Mouse (Mus musculus): ENCODE results near the gene Ckmt2.

Gene Ckmt2

DNA sequence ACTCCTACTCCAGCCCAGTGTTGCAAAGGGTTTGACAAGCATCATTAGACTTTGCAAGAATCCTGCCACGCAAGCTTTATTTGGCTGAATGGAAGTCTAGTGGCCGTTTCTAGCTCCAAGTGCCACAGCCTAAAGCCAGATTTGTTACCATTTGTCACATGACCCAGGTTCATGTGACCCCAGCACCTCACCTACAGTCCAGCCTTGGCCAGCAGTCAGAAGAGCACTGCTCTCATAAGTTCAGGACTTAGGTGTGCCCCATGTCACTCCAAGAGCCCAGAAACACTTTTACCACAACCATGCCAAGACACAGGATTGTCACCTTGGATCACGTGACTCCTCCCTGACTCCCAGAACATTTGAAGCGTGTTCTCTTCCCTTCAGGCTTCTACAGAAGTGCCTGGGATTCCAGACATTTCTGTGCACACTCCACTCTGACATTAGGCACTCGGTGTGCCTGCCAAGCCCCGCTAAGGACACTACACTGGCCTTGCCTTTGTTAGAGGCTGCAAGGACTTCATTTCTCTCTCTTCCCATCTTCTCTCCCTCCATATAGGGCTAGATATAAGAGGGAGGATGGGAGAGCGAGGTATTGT is 2.9 kb downstream of the Ckmt2 start:
- no peak for DNase-seq (ENCODE audit: low spot score)

DNA sequence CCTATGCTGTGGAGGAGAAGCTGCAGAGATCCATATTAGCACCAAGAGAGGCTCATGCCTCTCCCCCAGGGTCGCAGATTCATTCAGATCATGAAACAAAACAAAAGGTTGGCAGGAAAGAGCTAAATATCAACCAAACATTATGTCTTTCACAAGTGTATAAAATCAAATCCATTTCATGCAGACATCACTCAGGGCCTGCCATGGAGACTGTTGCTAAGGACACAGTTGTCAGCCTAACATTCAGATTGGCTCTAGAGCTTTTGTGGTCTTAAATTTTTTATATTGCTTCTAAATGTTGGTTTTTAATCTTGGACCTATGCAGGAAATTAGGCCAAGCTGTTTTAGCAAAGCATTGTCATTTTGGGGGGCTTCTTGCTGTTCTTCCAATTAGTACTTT is 8.1 kb downstream of the Ckmt2 start:
- no peak for DNase-seq (ENCODE audit: low spot score)

DNA sequence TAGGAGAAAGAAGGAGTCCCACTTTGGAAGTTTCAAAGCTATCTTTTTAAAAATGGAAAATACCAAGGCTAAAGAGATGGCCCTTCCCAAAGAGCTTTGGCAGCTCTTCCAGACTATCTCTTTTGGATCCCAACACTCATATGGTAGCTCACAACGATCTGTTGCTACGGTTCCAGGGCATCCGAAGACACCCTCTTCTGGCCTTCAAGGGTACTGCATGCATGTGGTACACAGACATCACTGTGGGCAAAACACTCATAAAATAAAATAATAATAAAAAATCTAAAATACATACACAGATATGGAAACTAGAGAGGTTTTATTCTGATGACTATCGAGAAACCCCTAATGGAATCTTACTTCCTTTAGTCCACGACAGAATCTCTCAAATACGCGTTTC is 17.9 kb downstream of the Ckmt2 start:
- no peak for DNase-seq (ENCODE audit: low spot score)

DNA sequence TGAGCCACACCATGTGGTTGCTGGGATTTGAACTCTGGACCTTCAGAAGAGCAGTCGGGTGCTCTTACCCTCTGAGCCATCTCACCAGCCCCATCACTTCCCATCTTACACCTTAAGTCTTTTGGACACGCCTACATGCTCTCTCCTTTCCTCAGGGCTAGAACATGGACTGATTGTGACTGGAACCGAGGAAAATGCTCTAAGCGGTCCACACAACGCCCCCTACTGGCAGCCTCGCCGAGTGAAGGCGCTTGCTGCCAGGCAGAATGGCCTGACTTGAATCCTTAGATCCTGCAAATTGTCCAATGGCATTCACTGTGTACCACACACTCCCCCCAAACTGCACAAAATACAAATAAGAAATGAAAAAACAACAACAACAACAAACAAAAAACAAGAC is 19.3 kb downstream of the Ckmt2 start:
- no peak for DNase-seq (ENCODE audit: low spot score)

DNA sequence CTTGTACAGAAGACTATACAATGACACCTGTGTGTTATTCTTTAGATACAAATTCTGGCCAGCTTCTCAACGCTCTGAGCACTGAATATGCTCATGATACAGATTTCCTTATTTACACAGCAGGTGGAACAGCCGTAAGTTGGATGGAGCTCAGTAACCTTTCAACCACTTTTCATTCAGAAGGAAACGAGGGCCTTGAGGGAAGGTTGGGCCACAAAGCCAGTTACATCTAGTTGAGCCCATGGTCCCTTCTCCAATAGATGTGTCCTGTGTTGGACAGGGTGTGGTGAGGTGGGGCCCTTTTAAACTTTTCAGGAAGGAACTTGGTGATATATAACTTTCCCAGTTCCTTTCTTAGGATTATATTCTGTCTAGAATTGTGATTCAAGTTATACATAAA is 22.3 kb downstream of the Ckmt2 start:
- no peak for DNase-seq (ENCODE audit: low spot score)

DNA sequence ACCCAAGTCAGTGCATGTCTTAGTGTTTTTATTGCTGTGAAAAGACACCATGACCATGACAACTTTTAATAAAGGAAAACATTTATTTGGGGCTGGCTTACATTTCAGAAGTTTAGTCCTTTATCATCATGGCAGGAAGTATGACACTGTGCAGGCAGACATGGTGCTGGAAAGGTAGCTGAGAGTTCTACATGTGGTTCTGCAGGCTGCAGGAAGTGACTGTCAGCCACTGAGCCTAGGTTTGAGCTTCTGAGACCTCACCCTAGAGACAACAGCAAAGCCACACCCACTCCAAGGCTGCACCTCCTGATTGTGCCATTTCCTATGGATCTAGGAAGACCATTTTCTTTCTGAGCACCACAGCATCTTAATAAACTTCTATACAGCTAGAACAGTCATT is 48.8 kb downstream of the Ckmt2 start:
- DNase-seq (ENCODE audit: low spot score) = no peak

DNA sequence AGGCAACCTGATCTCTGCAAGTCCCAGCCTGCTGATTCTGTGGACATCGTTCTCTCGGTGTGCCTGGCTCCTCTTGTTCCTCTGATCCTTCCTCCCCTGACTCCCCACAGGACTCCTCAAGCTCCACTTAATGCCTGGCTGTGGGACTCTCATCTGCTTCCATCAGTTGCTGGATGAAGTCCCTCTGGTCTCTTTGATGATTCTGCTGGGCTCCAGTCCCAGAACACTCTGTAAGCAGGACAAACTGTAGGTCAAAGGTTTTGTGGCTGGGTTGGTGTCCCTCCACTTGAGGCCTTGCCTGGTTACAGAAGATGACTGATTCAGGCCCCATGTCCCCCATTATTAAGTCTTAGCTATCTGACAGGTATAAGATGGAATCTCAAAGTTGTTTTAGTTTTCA is 50.6 kb downstream of the Ckmt2 start:
- DNase-seq (ENCODE audit: low spot score) = no peak

DNA sequence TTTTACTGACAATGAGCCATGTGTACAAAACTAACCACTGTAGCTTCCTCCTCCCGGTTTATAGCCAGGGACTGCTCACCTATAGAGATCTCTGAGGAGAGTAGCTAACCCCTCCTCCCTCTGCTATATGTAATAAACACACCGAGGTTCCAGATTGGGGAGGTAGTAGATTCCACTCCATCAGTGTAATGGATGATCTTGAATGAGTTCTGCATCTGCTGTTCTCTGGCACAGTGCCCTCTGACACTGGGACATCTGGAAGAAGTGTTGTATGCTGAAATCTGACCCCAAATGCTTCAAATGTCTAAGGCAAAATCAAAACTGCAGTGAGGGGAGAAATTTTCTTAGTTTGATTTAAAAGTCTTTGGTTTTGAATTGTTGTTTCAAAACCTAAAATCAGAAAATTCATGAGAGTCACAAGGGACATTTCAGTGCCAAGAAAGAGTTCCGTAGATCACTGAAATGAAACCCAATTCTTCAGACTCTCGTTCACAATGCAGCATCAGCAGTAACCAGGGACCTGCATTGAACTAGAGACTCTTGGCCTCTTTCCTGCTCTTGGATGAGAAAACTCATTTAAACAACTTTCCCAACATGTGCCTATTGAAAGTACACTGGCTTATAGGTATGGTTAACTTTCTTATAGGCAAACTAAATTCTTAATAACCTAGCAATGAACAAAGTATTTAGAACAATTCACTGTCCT is 51.7 kb downstream of the Ckmt2 start:
- DNase-seq (ENCODE audit: low spot score) = no peak

DNA sequence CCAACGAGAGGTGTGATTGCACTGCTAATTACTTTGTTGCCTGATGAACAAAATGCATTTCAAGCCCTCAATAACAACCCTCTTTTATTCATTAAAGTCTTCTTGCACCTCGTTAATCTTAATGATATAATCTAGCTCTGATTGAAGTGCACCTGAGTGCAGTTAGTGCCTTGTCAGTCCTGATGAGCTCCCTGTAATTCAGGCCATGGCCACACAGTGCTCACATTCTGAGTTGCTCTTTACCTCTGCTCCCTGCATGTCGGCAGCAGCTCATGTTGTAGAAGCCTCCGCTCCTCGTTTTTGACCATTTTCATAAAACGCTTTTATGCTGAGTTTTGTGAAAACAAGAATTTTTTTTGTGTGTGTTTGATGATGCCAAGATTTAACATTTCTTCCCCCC is 53.0 kb downstream of the Ckmt2 start:
- no peak for DNase-seq (ENCODE audit: low spot score)

DNA sequence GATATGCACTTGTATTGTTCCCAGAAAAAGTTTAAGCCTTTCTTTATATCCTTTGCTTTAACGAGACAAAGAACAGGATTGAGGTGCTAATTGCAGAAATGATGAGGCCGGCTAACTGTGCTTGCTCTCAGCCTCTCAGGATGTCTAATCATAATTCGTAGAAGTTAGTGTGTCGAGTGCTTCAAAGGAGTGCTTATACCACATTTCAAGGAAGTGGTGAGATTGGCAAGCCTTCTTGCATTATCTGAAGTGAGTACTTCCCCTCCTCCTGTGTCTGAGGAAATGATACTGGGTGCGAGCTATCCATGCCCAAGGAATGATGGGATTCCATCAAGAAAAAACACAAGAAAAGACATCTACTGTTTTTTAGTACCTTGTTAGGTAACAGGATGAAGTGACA is 62.0 kb downstream of the Ckmt2 start:
- no peak for DNase-seq (ENCODE audit: low spot score)

DNA sequence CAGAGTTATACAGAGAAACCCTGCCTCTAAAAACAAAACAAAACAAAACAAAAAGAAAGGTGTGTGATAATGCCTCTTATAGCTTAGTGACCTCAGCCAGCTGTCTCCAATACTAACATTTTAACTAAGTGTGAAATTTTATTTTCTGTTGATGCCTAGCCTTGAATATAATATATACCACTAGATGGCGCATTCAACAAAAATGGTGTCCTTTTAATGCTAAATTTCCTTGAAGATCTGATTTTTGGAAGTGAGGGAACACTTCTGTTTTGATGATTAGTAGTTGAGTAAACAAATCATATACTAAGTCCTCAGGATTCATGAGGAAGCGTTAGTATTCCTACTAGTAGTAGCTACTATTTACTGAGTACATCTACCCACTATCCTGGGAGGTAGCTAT is 67.2 kb downstream of the Ckmt2 start:
- DNase-seq (ENCODE audit: low spot score) = no peak

DNA sequence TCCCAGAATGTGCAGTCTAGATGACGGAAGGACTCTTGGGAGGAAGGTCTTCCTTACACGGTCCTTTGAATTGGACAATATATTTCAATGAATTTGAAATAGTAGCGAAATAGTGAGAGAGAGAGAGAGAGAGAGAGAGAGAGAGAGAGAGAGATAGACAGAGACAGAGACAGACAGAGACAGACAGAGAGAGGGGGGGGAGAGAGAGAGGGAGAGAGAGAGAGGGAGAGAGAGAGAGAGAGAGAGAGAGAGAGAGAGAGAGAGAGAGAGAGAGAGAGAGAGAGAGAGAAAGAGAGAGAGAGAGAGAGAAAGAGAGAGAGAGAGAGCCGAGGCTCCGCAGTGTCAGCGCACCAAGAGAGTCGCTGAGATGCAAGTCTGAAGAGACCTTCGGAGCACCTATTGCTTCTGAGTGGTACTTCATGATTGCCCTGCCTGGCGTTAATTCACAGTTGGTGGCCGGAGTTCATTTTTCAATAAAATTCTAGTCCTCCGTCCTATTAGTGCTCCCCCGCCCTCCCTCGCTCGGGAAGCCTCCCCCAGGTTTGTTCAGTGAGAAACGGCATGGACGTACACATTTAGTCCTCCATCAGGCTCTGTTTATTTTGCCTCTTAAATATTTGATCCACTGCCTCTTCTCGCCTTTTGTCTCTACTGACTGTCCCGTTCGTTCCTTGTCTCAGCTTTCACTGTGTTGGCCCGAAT is 68.7 kb downstream of the Ckmt2 start:
- peak; percentile 54 for DNase-seq (ENCODE audit: low spot score)

DNA sequence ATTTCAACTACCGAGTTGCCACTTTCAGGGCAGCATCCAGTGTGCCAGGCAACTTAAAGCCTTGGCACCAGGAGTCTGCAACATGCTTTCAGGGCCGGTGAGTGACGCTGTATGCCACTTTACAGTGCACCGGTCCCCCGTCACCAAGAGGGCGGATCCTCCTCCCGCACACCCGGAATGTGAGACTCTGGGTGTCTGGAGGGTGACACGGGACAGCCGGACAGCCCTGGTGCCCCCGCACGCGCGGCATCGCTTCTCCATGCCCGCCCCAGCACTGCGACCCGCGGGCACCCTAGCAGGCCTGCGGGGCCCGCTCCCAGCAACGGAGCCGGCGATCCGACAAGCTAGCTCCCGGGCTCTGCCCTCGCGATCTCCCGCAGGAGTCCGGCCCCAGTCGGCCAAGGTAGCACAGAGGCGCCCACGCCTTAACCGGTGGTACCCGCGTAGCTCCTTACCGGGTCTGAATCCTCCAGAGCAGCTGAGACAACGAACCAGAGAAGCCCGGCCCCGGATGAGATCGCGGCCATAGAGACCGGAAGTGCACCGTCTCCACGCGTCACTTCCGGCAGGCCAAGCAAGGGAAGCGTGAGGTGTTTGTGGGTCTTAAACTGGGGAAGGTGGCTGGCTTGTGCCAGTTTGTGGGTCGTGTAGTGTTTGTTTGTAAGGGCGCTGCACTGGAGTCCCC is 69.4 kb downstream of the Ckmt2 start, which contains the start of gene Zcchc9:
TSS of gene Zcchc9 (minus strand) at position 551 of the 685 bp plus-strand sequence.
- DNase-seq (ENCODE audit: low spot score) = peak; percentile 90
